Mouse (Mus musculus) spleen, postnatal 10 days (tissue): ENCODE data around the gene Ccdc189.

ENCODE experiments used
- DNase-seq, 2 experiments: peaks; one replicate each; pipeline ENCODE4 v3.0.0; 2021 to 2022; ENCODE audit warnings: low spot score in 2 of 2

The Ccdc189 gene

DNA sequence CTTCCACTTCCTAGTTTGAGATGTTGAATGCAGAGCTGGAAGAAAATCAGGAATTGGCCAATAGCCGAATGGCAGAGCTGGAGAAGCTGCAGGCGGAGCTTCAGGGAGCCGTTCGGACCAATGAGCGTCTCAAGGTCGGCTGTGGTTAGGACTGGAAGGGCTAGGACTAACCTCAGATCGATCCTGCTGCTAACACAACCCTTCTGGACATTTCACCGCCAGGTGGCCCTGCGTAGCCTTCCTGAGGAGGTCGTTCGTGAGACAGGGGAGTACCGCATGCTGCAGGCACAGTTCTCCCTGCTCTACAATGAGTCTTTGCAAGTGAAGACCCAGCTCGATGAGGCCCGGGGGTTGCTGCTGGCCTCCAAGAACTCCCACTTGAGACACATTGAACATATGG, 4.2 kb upstream of the Ccdc189 start:
- DNase-seq, result no peak

DNA sequence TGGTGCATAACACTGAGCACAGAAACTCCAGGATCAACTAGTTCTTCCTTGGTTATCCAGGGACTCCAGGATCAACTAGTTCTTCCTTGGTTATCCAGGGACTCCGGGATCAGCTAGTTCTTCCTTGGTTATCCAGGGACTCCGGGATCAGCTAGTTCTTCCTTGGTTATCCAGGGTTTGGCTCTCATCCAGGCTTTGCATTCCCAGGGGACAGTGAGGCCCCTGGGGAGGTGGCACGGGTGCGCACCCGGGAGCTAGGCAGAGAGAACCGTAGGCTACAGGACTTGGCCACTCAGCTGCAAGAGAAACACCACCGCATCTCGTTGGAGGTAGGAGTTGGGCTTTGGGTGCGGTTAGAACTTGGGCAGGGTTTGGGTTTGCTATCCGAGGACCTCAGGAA, 2.7 kb upstream of the Ccdc189 start:
- DNase-seq, result no peak

GRCm38 (mm10) chr7:127589637-127590036, 1.2 kb upstream of the Ccdc189 start:
- no peak for DNase-seq

DNA sequence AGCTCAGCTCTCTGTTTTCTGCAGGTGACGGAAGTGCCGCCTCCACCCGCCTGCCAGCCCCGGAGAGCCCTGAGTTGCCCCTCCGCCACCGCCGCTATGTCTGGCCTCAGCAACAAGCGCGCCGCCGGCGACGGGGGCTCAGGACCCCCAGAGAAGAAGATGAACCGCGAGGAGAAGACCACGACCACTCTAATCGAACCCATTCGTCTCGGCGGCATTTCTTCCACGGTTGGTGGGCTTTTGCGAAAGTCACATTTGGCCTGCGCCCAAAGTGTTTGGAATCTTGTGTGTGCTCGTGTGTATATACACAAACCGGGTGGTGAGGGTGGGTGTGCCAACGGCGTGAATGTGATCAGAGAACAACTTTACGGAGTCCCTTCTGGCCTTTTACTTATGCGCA, 506 bp upstream of the Ccdc189 start:
- peak in 1 of 2 experiments; percentile 78 for DNase-seq

GRCm38 (mm10) chr7:127587196-127587595, 1.2 kb downstream of the Ccdc189 start:
- peak in 1 of 2 experiments; percentile 35 for DNase-seq

DNA sequence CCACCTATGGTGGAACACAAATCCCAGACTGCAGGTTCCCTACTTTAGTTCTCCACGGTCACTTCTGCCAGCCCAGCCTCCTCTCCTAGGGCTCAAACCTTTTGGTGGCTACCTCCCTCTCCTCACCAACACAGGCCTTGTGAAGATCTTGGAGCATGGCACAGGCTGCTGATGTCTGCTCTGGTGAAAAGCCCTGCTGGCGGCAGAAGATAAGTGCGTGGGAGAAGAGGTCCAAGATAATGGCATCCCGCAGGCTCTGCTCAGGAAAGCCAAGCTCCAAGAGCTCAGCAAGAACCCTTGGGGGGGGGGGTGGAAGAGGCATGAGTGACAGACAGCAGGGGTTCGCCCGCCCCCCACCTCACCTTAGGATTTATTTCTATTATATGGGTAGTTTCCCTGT, 2.2 kb downstream of the Ccdc189 start:
- DNase-seq, result peak; percentile 39 to 71

DNA sequence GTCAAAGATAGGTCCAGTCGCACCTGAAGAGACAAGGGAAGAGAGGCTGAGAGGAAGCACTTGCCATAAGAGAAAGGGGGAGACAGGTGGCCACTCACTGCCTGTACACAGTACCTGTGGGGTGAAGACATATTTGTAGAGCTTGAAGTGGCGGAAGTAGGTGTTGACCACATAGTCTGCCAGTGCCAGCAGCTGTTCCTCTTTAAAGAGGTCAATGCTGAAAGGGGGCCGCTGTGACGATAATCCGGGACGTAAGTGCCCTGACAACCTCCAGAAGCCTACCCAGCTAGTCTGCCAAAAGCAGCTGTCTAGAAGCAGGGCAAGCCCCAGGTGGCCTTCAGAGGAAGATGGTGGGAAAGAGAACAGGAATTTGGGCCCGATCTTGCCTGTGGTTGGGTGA, 3.4 kb downstream of the Ccdc189 start:
- no peak for DNase-seq

GRCm38 (mm10) chr7:127583260-127583659, 5.1 kb downstream of the Ccdc189 start:
- no peak for DNase-seq

DNA sequence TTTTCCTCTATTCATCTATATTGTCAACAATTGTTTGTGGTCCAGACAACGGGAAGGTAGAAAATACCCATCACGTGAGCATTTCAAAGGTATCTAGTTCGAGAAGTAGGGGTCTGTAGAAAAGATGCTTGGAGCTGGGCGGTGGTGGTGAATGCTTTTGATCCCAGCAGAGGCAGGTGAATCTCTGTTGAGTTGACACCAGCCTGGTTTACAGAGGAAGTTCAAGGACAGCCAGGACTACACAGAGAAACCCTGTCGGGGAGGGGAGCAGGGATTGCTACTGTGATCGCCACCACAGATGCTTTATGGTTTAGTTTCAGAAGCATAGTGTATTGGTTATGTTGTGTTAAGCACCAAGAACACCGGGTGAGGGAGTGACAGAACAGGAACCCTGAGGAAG, 14.3 kb downstream of the Ccdc189 start:
- no peak for DNase-seq

GRCm38 (mm10) chr7:127573503-127574008, 14.8 kb downstream of the Ccdc189 start:
- peak; percentile 47 to 52 for DNase-seq

- peak; percentile 75 to 91 for DNase-seq
These were observed 15.4 kb downstream of the Ccdc189 start, which contains the start of gene Phkg2 for GRCm38 (mm10) chr7:127572895-127573471. Gene Phkg2, plus strand, starts transcription at chr7:127573340.

- no peak for DNase-seq
These were observed 23.8 kb downstream of the Ccdc189 start for GRCm38 (mm10) chr7:127564381-127565150.

DNA sequence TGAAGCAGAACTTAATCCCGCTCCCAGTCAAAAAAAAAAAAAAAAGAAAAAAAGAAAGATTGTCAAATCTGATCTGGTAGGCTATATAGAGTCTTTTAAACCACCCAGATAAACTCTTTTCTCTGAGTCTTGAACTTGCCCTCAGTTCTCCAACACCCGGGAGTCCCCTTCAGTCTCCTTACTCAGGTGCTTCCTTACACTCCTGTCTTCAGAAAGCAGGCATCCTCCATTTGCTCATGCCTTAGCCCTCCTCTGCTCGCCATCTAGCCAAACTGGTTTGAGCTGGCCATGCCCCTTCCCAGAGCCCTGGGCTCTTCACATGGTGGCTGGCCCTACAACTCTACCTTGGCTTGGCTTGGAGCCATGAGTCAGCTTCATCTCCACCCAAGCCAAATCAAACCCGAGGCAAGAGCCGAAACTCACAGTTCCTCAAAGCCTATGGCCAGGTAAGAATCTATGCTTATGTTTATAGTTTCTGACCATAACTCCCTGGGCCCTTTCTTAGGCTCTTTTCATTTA, 27.0 kb downstream of the Ccdc189 start, which contains the start of gene Tmem265:
Gene Tmem265 (plus strand): TSS at position 51 of the 519 bp plus-strand sequence.
- no peak for DNase-seq

- no peak for DNase-seq
These were observed 27.8 kb downstream of the Ccdc189 start for GRCm38 (mm10) chr7:127560580-127560979.

- DNase-seq, result no peak
These were observed 36.8 kb downstream of the Ccdc189 start for GRCm38 (mm10) chr7:127551558-127551957.

GRCm38 (mm10) chr7:127549116-127549835, 39.1 kb downstream of the Ccdc189 start:
- DNase-seq, result no peak

DNA sequence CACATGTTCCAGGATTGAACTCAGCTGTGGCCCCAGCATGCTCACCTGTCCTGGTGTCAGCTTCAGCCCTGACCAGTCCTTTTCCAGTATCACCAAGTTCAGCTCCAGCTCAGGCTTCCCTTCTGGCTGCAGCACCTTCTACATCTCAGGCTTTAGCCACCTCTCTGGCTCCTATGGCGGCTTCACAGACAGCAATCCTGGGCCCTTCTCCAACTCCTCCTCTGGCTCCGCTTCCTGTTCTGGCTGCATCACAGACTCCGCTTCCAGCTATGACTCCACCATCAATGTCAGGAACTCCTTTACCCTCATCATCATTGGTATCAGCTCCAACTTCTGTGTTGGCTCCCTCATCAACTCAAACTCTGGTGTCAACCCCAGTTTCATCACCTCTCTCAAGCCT, 46.7 kb downstream of the Ccdc189 start:
- no peak for DNase-seq
